Mouse (Mus musculus): Measurements from ENCODE around the gene Mnd1.

GRCm38 (mm10) chr3:84140947-84141346 lies 14.6 kb downstream of the Mnd1 start:
- no peak for TF ChIP-seq CTCF (IDR thresholded peaks at IDR 0.05; ENCODE audit: extremely low read depth, insufficient read depth, insufficient read length, insufficient replicate concordance)
- TF ChIP-seq POLR2A (IDR thresholded peaks at IDR 0.05; ENCODE audit: low read depth, low read length), result no peak

Measured in spleen, adult 2 months (tissue).